In the genomic region with DNA sequence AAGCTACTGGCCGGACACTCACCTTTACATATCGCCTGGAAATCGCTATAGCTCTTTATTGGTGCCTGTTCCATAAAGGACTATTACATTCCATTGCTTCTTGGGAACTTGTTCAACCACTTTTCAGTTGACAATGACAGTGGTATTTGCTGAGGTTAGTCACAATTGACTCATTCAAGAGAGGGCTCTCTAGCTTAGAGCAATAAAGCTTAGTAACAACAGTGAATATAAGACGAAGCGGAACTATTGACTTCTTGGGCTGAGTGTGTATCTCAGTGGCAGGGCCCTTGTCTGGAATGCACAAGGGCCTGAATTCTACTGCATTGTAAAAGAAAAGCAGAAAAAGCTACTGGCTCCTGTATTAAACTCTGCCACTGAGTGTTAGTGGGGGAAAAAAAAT, we compare ENCODE assay signal across 14 mouse cellular contexts. TPM values are rescaled to one million over a fixed set of nuclear protein-coding genes. Genes with fewer than 3 reads are reported as not detected.
DNase-seq lines count a peak whose midpoint lies in the region; ATAC-seq lines count a peak whose summit lies in the region.
"Had no signal": no experiment of that assay in that cellular context is flagged by ENCODE, and none has a peak within 500 bp of the region (broad histone marks: within the 10 kb centered on the region; RNA-seq: fewer than 3 reads in every experiment).

No protein-coding gene starts in this region.

- no peak for ATAC-seq in heart, embryonic 16.5 days (replicated peaks; ENCODE audit: extremely low read depth, insufficient read depth, low FRiP score)
- no peak for ATAC-seq in midbrain, embryonic 11.5 days (ENCODE audit: low FRiP score)
- no peak for ATAC-seq in midbrain, embryonic 13.5 days
- no peak for ATAC-seq in liver, embryonic 15.5 days (ENCODE audit: insufficient read depth)
- no peak for ATAC-seq in kidney, embryonic 14.5 days (ENCODE audit: low FRiP score, low TSS enrichment)
- ATAC-seq: activated CD4-positive, CD25-positive, alpha-beta regulatory T cell, adult 4 months; CD4-positive, CD25-positive, alpha-beta regulatory T cell, adult 4 months; forebrain, embryonic 15.5 days had no signal

- no peaks in the 10 kb centered on the region for H3K27me3 ChIP-seq in heart, embryonic 16.5 days (ENCODE audit: control insufficient read depth, insufficient read depth, low read length)
- no peaks in the 10 kb centered on the region for H3K27me3 ChIP-seq in midbrain, embryonic 11.5 days (ENCODE audit: control insufficient read depth, insufficient read depth, low read length)
- H3K27me3 ChIP-seq in midbrain, embryonic 13.5 days = no peaks in the 10 kb centered on the region
- no peaks in the 10 kb centered on the region for H3K27me3 ChIP-seq in liver, embryonic 15.5 days
- no peaks in the 10 kb centered on the region for H3K27me3 ChIP-seq in kidney, embryonic 14.5 days (ENCODE audit: control insufficient read depth, insufficient read depth, low read length)
- H3K27me3 ChIP-seq: embryonic facial prominence, embryonic 15.5 days; forebrain, embryonic 15.5 days; neural tube, embryonic 13.5 days had no signal

- H3K4me1 ChIP-seq in heart, embryonic 16.5 days (ENCODE audit: control insufficient read depth, insufficient read depth, low read length) = peaks cover 16% of the 10 kb centered on the region
- no peaks in the 10 kb centered on the region for H3K4me1 ChIP-seq in midbrain, embryonic 11.5 days (ENCODE audit: control insufficient read depth, insufficient read depth, low read length)
- no peaks in the 10 kb centered on the region for H3K4me1 ChIP-seq in midbrain, embryonic 13.5 days (replicated peaks)
- peaks cover 46% of the 10 kb centered on the region for H3K4me1 ChIP-seq in liver, embryonic 15.5 days (replicated peaks)
- H3K4me1 ChIP-seq in kidney, embryonic 14.5 days (ENCODE audit: control insufficient read depth, insufficient read depth, low read length) = no peaks in the 10 kb centered on the region
- H3K4me1 ChIP-seq: embryonic facial prominence, embryonic 15.5 days; forebrain, embryonic 15.5 days; limb, embryonic 10.5 days; neural tube, embryonic 13.5 days had no signal

- peak overlapping the region; percentile 10; the same call in 1 of the 2 replicates for H3K4me2 ChIP-seq in heart, embryonic 16.5 days (ENCODE audit: low read depth, low read length)
- no peak overlapping the region for H3K4me2 ChIP-seq in midbrain, embryonic 11.5 days
- no peak overlapping the region for H3K4me2 ChIP-seq in midbrain, embryonic 13.5 days (replicated peaks)
- H3K4me2 ChIP-seq in liver, embryonic 15.5 days = peak overlapping the region; percentile 71
- H3K4me2 ChIP-seq in kidney, embryonic 14.5 days (replicated peaks; ENCODE audit: low read depth, low read length) = no peak overlapping the region
- H3K4me2 ChIP-seq: embryonic facial prominence, embryonic 15.5 days; forebrain, embryonic 15.5 days; neural tube, embryonic 13.5 days had no signal

- peak overlapping the region; percentile 63 for H3K27ac ChIP-seq in heart, embryonic 16.5 days (ENCODE audit: low read length)
- no peak overlapping the region for H3K27ac ChIP-seq in midbrain, embryonic 11.5 days (ENCODE audit: low read depth, low read length)
- no peak overlapping the region for H3K27ac ChIP-seq in midbrain, embryonic 13.5 days
- H3K27ac ChIP-seq in liver, embryonic 15.5 days (replicated peaks) = peak overlapping the region; percentile 97
- no peak overlapping the region for H3K27ac ChIP-seq in kidney, embryonic 14.5 days (ENCODE audit: low read depth, low read length)
- H3K27ac ChIP-seq: embryonic facial prominence, embryonic 15.5 days; forebrain, embryonic 15.5 days; kidney, postnatal 0 days; limb, embryonic 10.5 days; neural tube, embryonic 13.5 days had no signal

- no peaks in the 10 kb centered on the region for H3K9me3 ChIP-seq in heart, embryonic 16.5 days (replicated peaks; ENCODE audit: control insufficient read depth, low read length)
- no peaks in the 10 kb centered on the region for H3K9me3 ChIP-seq in midbrain, embryonic 11.5 days (ENCODE audit: control insufficient read depth, low read length)
- no peaks in the 10 kb centered on the region for H3K9me3 ChIP-seq in midbrain, embryonic 13.5 days
- no peaks in the 10 kb centered on the region for H3K9me3 ChIP-seq in liver, embryonic 15.5 days (replicated peaks)
- H3K9me3 ChIP-seq in kidney, embryonic 14.5 days (ENCODE audit: control insufficient read depth, low read length) = no peaks in the 10 kb centered on the region
- H3K9me3 ChIP-seq: embryonic facial prominence, embryonic 15.5 days; forebrain, embryonic 15.5 days; limb, embryonic 10.5 days; neural tube, embryonic 13.5 days had no signal

- no peak overlapping the region for H3K9ac ChIP-seq in heart, embryonic 16.5 days (ENCODE audit: low read length)
- H3K9ac ChIP-seq in midbrain, embryonic 11.5 days (ENCODE audit: low read length) = no peak overlapping the region
- no peak overlapping the region for H3K9ac ChIP-seq in midbrain, embryonic 13.5 days (replicated peaks)
- H3K9ac ChIP-seq in liver, embryonic 15.5 days = no peak overlapping the region
- H3K9ac ChIP-seq in kidney, embryonic 14.5 days (ENCODE audit: low read depth, low read length) = no peak overlapping the region
- H3K9ac ChIP-seq: embryonic facial prominence, embryonic 15.5 days; forebrain, embryonic 15.5 days; neural tube, embryonic 13.5 days had no signal

- no peak overlapping the region for H3K4me3 ChIP-seq in heart, embryonic 16.5 days (ENCODE audit: low read length)
- H3K4me3 ChIP-seq in midbrain, embryonic 11.5 days (ENCODE audit: low read depth, low read length) = no peak overlapping the region
- no peak overlapping the region for H3K4me3 ChIP-seq in midbrain, embryonic 13.5 days (replicated peaks)
- H3K4me3 ChIP-seq in liver, embryonic 15.5 days (replicated peaks) = peak overlapping the region; percentile 64
- no peak overlapping the region for H3K4me3 ChIP-seq in kidney, embryonic 14.5 days (ENCODE audit: low read length)
- H3K4me3 ChIP-seq: embryonic facial prominence, embryonic 15.5 days; forebrain, embryonic 15.5 days; limb, embryonic 10.5 days; neural tube, embryonic 13.5 days had no signal

- peaks cover 14% of the 10 kb centered on the region for H3K36me3 ChIP-seq in heart, embryonic 16.5 days (ENCODE audit: control insufficient read depth, insufficient read depth)
- H3K36me3 ChIP-seq in midbrain, embryonic 11.5 days (ENCODE audit: control insufficient read depth, insufficient read depth, low read length) = no peaks in the 10 kb centered on the region
- H3K36me3 ChIP-seq in midbrain, embryonic 13.5 days = no peaks in the 10 kb centered on the region; the same call in 1 of the 2 replicates
- peaks cover 77% of the 10 kb centered on the region for H3K36me3 ChIP-seq in liver, embryonic 15.5 days (replicated peaks)
- peaks cover 8% of the 10 kb centered on the region; the same call in 1 of the 2 replicates for H3K36me3 ChIP-seq in kidney, embryonic 14.5 days (ENCODE audit: control insufficient read depth, insufficient read depth, low read length)
- H3K36me3 ChIP-seq: forebrain, embryonic 15.5 days; limb, embryonic 10.5 days; neural tube, embryonic 13.5 days had no signal

- DNase-seq in heart, adult 8-10 months (ENCODE audit: low spot score) = no peak
- DNase-seq in midbrain, embryonic 11.5 days (ENCODE audit: low spot score, missing footprints) = peak; percentile 31
- no peak for DNase-seq in thymus, postnatal 14 days

- WGBS in heart, embryonic 16.5 days = 87% methylated on average over 5 of the region's 5 CpGs
- WGBS in midbrain, embryonic 11.5 days = 90% methylated on average over 5 of the region's 5 CpGs
- WGBS in midbrain, embryonic 13.5 days = 79% methylated on average over 5 of the region's 5 CpGs
- WGBS in liver, embryonic 15.5 days (ENCODE audit: insufficient replicate concordance) = 87% methylated on average over 5 of the region's 5 CpGs
- 91% methylated on average over 5 of the region's 5 CpGs for WGBS in kidney, embryonic 14.5 days

RNA-seq across cellular contexts. Expression of a gene that starts 9.6 kb away (rescaled TPM):
- polyA plus RNA-seq in heart, embryonic 16.5 days (2015; fragmentation: Nextera tagmentation; extraction: Ambion mirVana) = 28.7 and 31.2 TPM in 2 replicates
- total RNA-seq in heart, adult 8-10 months (2022) = 10 to 100 TPM; 12.6 to 19.0 (median 16.4) TPM
- polyA plus RNA-seq in midbrain, embryonic 11.5 days (2014; fragmentation: Nextera tagmentation; extraction: Ambion mirVana) = 17.4 and 18.7 TPM in 2 replicates
- 12.8 and 13.1 TPM in 2 replicates for polyA plus RNA-seq in midbrain, embryonic 13.5 days (2015; fragmentation: Nextera tagmentation; extraction: Ambion mirVana)
- polyA plus RNA-seq in liver, embryonic 15.5 days (2015; fragmentation: Nextera tagmentation; extraction: Ambion mirVana) = 50.5 and 53.4 TPM in 2 replicates
- 26.5 and 36.6 TPM in 2 replicates for polyA plus RNA-seq in kidney, embryonic 14.5 days (2014; fragmentation: Nextera tagmentation; extraction: Ambion mirVana)

RNA-seq across cellular contexts. Expression of a gene that starts 40.6 kb away (rescaled TPM):
- 40.4 and 41.0 TPM in 2 replicates for polyA plus RNA-seq in heart, embryonic 16.5 days (2015; fragmentation: Nextera tagmentation; extraction: Ambion mirVana)
- 10 to 100 TPM; 19.4 to 23.1 (median 21.4) TPM for total RNA-seq in heart, adult 8-10 months (2022)
- polyA plus RNA-seq in midbrain, embryonic 11.5 days (2014; fragmentation: Nextera tagmentation; extraction: Ambion mirVana) = 24.6 and 26.4 TPM in 2 replicates
- polyA plus RNA-seq in midbrain, embryonic 13.5 days (2015; fragmentation: Nextera tagmentation; extraction: Ambion mirVana) = 36.7 and 40.6 TPM in 2 replicates
- polyA plus RNA-seq in liver, embryonic 15.5 days (2015; fragmentation: Nextera tagmentation; extraction: Ambion mirVana) = 24.2 and 26.0 TPM in 2 replicates
- polyA plus RNA-seq in kidney, embryonic 14.5 days (2014; fragmentation: Nextera tagmentation; extraction: Ambion mirVana) = 30.4 and 33.5 TPM in 2 replicates

RNA-seq across cellular contexts. Expression of a gene that starts 40.7 kb away (rescaled TPM):
- 11.6 and 12.1 TPM in 2 replicates for polyA plus RNA-seq in heart, embryonic 16.5 days (2015; fragmentation: Nextera tagmentation; extraction: Ambion mirVana)
- 1 to 10 TPM; 5.1 to 6.3 (median 5.3) TPM for total RNA-seq in heart, adult 8-10 months (2022)
- polyA plus RNA-seq in midbrain, embryonic 11.5 days (2014; fragmentation: Nextera tagmentation; extraction: Ambion mirVana) = 36.5 and 41.8 TPM in 2 replicates
- 28.5 and 31.4 TPM in 2 replicates for polyA plus RNA-seq in midbrain, embryonic 13.5 days (2015; fragmentation: Nextera tagmentation; extraction: Ambion mirVana)
- polyA plus RNA-seq in liver, embryonic 15.5 days (2015; fragmentation: Nextera tagmentation; extraction: Ambion mirVana) = 6.4 and 6.7 TPM in 2 replicates
- polyA plus RNA-seq in kidney, embryonic 14.5 days (2014; fragmentation: Nextera tagmentation; extraction: Ambion mirVana) = 25.7 and 29.3 TPM in 2 replicates

Comparison
In these comparisons a context has a peak if more than half of its experiments do, and no peak if none do; other contexts are left out.
1. H3K27ac ChIP-seq: peak in heart, embryonic 16.5 days (single experiment) and liver, embryonic 15.5 days (single experiment); none in midbrain, embryonic 11.5 days (single experiment), midbrain, embryonic 13.5 days (single experiment) and kidney, embryonic 14.5 days (single experiment).
2. H3K4me2 ChIP-seq: peak in heart, embryonic 16.5 days (single experiment) and liver, embryonic 15.5 days (single experiment); none in midbrain, embryonic 11.5 days (single experiment), midbrain, embryonic 13.5 days (single experiment) and kidney, embryonic 14.5 days (single experiment).